Mouse (Mus musculus): ENCODE results near the gene Gpr15.

- TF ChIP-seq CTCF (IDR thresholded peaks at IDR 0.05; ENCODE audit: low read depth) (no peak), EP300 (IDR thresholded peaks at IDR 0.05; ENCODE audit: low read depth) (no peak)
Observed at GRCm38 (mm10) chr16:58689555-58690169, 29.2 kb downstream of the Gpr15 start.

Data from heart, postnatal 0 days (tissue).